Mouse (Mus musculus) ES-E14 (cell line): ENCODE measurements around the gene Hs3st3b1. TPM values are rescaled to one million over a fixed set of nuclear protein-coding genes. Genes with fewer than 3 reads are reported as not detected.

Experiments
- DNase-seq: peaks from one replicate; pipeline ENCODE4 v3.0.0-alpha.2; 2013; ENCODE audit warnings: low read depth, low spot score
- H3K27ac ChIP-seq: 2 replicates; pipeline ENCODE4 v1.5.1; 2012; ENCODE audit warnings: low read depth, mild to moderate bottlenecking, low read length, moderate library complexity, mixed read lengths; ENCODE audit not compliant: poor library complexity, insufficient read depth, severe bottlenecking
- H3K36me3 ChIP-seq: 2 replicates; pipeline ENCODE4 v1.6.1; 2012; ENCODE audit warnings: mild to moderate bottlenecking, low read length, moderate library complexity, mixed read lengths; ENCODE audit not compliant: control insufficient read depth, poor library complexity, insufficient read depth, severe bottlenecking
- H3K4me1 ChIP-seq, 2 experiments: fragments of 150-350 bp in 1 of 2; sonication (generic) in 1 of 2; 2 replicates each; pipeline ENCODE4 v1.6.1; 2012; ENCODE audit warnings: low read length in 2 of 2, mild to moderate bottlenecking in 1 of 2, mixed read lengths in 1 of 2; ENCODE audit not compliant: control insufficient read depth in 2 of 2, insufficient read depth in 2 of 2, poor library complexity in 1 of 2
- H3K4me3 ChIP-seq, 2 experiments: fragments of 150-350 bp in 1 of 2; sonication (generic) in 1 of 2; 2 replicates each; pipeline ENCODE4 v1.5.1; 2012; ENCODE audit warnings: low read length in 2 of 2, low read depth in 1 of 2, mild to moderate bottlenecking in 1 of 2, mixed read lengths in 1 of 2; ENCODE audit not compliant: insufficient read depth in 1 of 2, poor library complexity in 1 of 2, severe bottlenecking in 1 of 2
- H3K9ac ChIP-seq: 2 replicates; pipeline ENCODE4 v1.6.1; 2012; ENCODE audit warnings: low read depth, mild to moderate bottlenecking, low read length, mixed read lengths; ENCODE audit not compliant: poor library complexity, insufficient read depth, severe bottlenecking
- H3K9me3 ChIP-seq: fragments of 150-350 bp; sonication (generic); 2 replicates; pipeline ENCODE4 v1.6.1; 2012; ENCODE audit warnings: low read depth, mild to moderate bottlenecking, low read length; ENCODE audit not compliant: control insufficient read depth, insufficient read depth
- CHD2 ChIP-seq: IDR thresholded peaks from 2 replicates; pipeline ENCODE4 v1.6.1; 2014; ENCODE audit warnings: mild to moderate bottlenecking, low read depth, low read length, inconsistent platforms
- HCFC1 ChIP-seq: IDR thresholded peaks from 2 replicates; pipeline ENCODE4 v1.6.1; 2012; ENCODE audit warnings: low read length, inconsistent platforms, borderline replicate concordance; ENCODE audit not compliant: insufficient read depth
- MAFK ChIP-seq: IDR thresholded peaks from 2 replicates; pipeline ENCODE4 v1.6.1; 2014; ENCODE audit warnings: mild to moderate bottlenecking, low read depth, low read length, inconsistent platforms; ENCODE audit not compliant: insufficient read depth
- ZC3H11A ChIP-seq: IDR thresholded peaks from 2 replicates; pipeline ENCODE4 v1.6.1; 2012; ENCODE audit warnings: low read depth, mild to moderate bottlenecking, inconsistent platforms, low read length, borderline replicate concordance
- ZNF384 ChIP-seq: IDR thresholded peaks from 2 replicates; pipeline ENCODE4 v1.6.1; 2012; ENCODE audit warnings: low read depth, low read length, inconsistent platforms
- in situ Hi-C, 2 experiments: fragments of 600-800 bp; cut with MboI; formaldehyde crosslinking; loops; one replicate each; pipeline ENCODE4 v1.15.1; 2025; ENCODE audit warnings: low sequenced_read_pairs in 2 of 2, inconsistent platforms in 1 of 2; ENCODE audit not compliant: unreplicated experiment in 2 of 2
- total RNA-seq: library from RNA; depleted of rRNA; stranded (reverse); fragments of 300-350 nt; gene quantifications from 2 replicates; pipeline ENCODE4 v1.2.3, GENCODE M21; 2012

The Hs3st3b1 gene
- total RNA-seq, 1 experiment = 4.4 TPM

DNA sequence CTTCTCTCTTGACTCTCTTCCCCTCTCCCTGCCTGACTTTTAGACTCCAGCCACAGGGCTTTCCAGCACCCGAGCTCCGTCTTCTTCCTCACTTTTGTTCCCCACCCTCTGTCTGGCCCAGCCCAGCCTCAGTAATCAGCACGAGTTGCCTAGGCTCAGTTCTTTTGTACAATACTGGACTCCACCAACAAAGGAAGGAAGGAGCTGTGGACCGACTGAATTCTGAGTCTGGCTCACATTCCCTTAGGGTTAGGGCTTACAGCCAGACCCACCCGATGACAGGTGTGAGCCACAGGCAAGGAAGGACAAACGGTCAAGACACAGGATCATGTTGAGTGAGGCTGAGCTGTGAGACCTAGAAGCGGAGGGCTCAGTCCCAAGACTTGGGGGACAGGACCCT lies 34.7 kb upstream of the Hs3st3b1 start:
- Histone ChIP-seq H3K36me3 (no peaks in the 10 kb centered on the region), H3K9ac (peak overlapping the region; percentile 33), H3K27ac (peak overlapping the region; percentile 80), H3K4me3 (peak overlapping the region; percentile 3; a peak in 2 of 4 replicates), H3K4me1 (peaks cover 16 to 31% of the 10 kb centered on the region in 2 experiments), H3K9me3 (no peaks in the 10 kb centered on the region)
- TF ChIP-seq HCFC1 = no peak
- TF ChIP-seq CHD2 = no peak
- no peak for TF ChIP-seq MAFK
- TF ChIP-seq ZC3H11A = no peak
- no peak for TF ChIP-seq ZNF384
- DNase-seq = peak; percentile 55
- in situ Hi-C loops = no loop called here

DNA sequence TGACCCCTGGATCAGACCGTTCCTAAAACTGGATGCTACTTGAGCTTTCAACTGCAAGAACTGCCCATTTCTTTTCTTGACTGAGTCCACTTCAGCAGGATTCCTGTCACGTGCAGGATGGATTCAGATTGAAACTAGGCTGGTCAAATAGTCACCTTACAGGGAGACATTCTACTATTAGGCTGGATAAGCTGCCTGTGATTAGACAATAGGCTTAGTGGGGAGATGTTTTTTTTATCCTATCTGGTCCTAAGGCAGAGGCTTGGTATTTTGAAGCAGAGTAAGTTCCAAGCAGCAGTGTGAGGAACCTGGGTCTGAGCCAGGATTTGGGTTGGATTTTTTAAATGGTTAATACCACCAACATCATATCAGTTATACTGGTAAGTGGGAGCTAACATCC lies 31.8 kb upstream of the Hs3st3b1 start:
- H3K9me3 ChIP-seq = no peaks in the 10 kb centered on the region
- TF ChIP-seq ZC3H11A (no peak), HCFC1 (no peak), ZNF384 (no peak), MAFK (no peak), CHD2 (no peak)
- peaks cover 16 to 41% of the 10 kb centered on the region in 2 experiments for H3K4me1 ChIP-seq
- no peaks in the 10 kb centered on the region for H3K36me3 ChIP-seq
- in situ Hi-C loops = no loop called here
- no peak for DNase-seq
- no peak overlapping the region for H3K4me3 ChIP-seq
- no peak overlapping the region for H3K9ac ChIP-seq
- H3K27ac ChIP-seq = no peak overlapping the region

DNA sequence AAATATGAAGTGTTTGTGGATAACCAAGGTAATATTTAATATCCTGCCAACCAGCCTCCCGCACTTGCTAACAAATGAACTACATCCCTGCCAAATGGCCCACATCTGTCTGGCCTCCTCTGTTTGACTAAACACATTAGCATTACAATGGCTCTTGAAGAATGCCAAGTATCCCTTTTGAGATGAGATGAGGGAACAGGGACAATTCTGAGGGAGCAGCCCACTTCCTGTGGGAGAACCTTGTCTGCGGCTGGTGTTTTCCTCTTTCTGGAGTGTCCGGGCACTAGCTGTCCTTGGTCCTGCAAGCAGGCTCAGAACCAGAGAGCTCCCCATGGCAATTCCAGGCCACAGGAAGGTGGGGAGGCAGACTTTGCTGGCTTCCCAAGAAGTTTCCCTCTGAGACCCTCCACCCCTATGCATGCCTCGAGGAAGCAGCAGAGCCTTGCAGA lies 30.7 kb upstream of the Hs3st3b1 start:
- peak; percentile 51 for TF ChIP-seq CHD2
- TF ChIP-seq ZC3H11A = no peak
- in situ Hi-C loops = no loop called here
- H3K36me3 ChIP-seq = no peaks in the 10 kb centered on the region
- peak; percentile 64 for DNase-seq
- no peak overlapping the region; the same call in 1 of the 2 replicates for H3K27ac ChIP-seq
- peaks cover 16 to 38% of the 10 kb centered on the region in 2 experiments for H3K4me1 ChIP-seq
- no peak overlapping the region for H3K9ac ChIP-seq
- peak overlapping the region in 1 of 2 experiments; percentile 49; a peak in 3 of 4 replicates for H3K4me3 ChIP-seq
- H3K9me3 ChIP-seq = no peaks in the 10 kb centered on the region

DNA sequence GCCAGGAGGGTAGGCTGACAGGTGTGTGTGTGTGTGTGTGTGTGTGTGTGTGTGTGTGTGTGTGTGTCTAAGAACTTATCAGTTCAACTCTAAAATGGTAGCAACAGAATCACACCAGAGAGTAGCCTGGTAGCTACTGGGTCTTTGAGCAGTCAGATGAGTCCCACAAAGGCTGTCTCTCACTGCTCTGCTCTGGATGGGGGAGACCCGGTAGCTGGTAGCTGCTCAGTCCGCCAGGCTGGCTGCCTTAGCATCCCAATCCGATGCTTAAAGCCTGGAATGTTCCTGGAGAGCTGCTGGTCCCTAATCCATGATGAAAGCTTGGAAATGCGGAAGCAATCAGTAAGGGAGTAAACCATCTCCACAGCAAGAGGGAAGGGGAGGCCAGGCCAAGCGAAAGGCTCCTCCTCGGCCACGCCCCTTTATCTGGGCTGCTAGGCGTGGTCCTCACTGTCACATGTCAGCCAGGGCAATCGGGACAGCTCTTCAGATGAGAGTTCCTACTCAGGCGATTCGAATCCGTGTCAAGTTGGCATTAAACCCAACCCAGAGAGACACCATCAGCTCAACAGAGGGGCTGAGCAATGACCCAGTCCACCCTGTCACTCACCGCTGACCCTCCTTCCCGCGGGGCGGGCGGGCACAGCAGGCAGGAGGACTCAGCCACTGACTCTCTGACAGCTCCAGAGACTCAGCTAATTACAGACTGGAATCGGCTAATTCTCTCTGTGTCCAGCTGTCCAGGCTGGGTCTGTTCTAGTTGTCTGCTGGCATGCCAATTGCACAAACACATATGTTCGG lies 29.9 kb upstream of the Hs3st3b1 start:
- Histone ChIP-seq H3K27ac (peak overlapping the region; percentile 14), H3K9ac (peak overlapping the region; percentile 15; the same call in 1 of the 2 replicates), H3K36me3 (no peaks in the 10 kb centered on the region), H3K4me3 (peak overlapping the region; percentile 14 to 49; a peak in 3 of 4 replicates), H3K9me3 (no peaks in the 10 kb centered on the region), H3K4me1 (peaks cover 16 to 35% of the 10 kb centered on the region in 2 experiments)
- peak; percentile 78 for DNase-seq
- TF ChIP-seq MAFK (no peak), ZC3H11A (no peak), HCFC1 (no peak), CHD2 (no peak), ZNF384 (no peak)
- in situ Hi-C loops = no loop called here
